Mouse (Mus musculus): ENCODE results near the gene Elovl6. TPM values are rescaled to one million over a fixed set of nuclear protein-coding genes. Genes with fewer than 3 reads are reported as not detected.

Elovl6 gene
- total RNA-seq, 2 experiments from 2014 or later = 33.7 to 34.7 TPM

GRCm38 (mm10) chr3:129536109-129536508, 4.0 kb downstream of the Elovl6 start:
- intact Hi-C loops (cut with DNase I) = loop anchor here (5.0 kb wide), 2 partner anchors 41 to 76 kb away; no protein-coding TSS in a partner anchor

GRCm38 (mm10) chr3:129537954-129538353, 5.8 kb downstream of the Elovl6 start:
- intact Hi-C loops (cut with DNase I) = loop anchor here (5.0 kb wide), 2 partner anchors 39 to 74 kb away; no protein-coding TSS in a partner anchor

More at GRCm38 (mm10) chr3:129536109-129536508, 4.0 kb downstream of the Elovl6 start:
- peak; percentile 93 to 99 for DNase-seq (ENCODE audit: low spot score in 2 of 2)

GRCm38 (mm10) chr3:129540882-129541281, 8.7 kb downstream of the Elovl6 start:
- DNase-seq (ENCODE audit: low spot score in 2 of 2) = no peak
- intact Hi-C loops (cut with DNase I) = no loop called here

More at GRCm38 (mm10) chr3:129537954-129538353, 5.8 kb downstream of the Elovl6 start:
- no peak for DNase-seq (ENCODE audit: low spot score in 2 of 2)

- intact Hi-C loops (cut with DNase I) = no loop called here
- no peak for DNase-seq (ENCODE audit: low spot score in 2 of 2)
These were observed 9.3 kb downstream of the Elovl6 start for GRCm38 (mm10) chr3:129541456-129541855.

- intact Hi-C loops (cut with DNase I) = no loop called here
- DNase-seq (ENCODE audit: low spot score in 2 of 2) = no peak
These were observed 11.2 kb downstream of the Elovl6 start for GRCm38 (mm10) chr3:129543376-129543775.

GRCm38 (mm10) chr3:129544217-129544616, 12.1 kb downstream of the Elovl6 start:
- intact Hi-C loops (cut with DNase I) = no loop called here
- no peak for DNase-seq (ENCODE audit: low spot score in 2 of 2)

- intact Hi-C loops (cut with DNase I) = no loop called here
- DNase-seq (ENCODE audit: low spot score in 2 of 2) = no peak
These were observed 13.1 kb downstream of the Elovl6 start for GRCm38 (mm10) chr3:129545228-129545627.

- intact Hi-C loops (cut with DNase I) = no loop called here
These were observed 13.6 kb downstream of the Elovl6 start for GRCm38 (mm10) chr3:129545801-129546200.

GRCm38 (mm10) chr3:129547837-129548435, 15.8 kb downstream of the Elovl6 start:
- intact Hi-C loops (cut with DNase I) = no loop called here

More at GRCm38 (mm10) chr3:129545801-129546200, 13.6 kb downstream of the Elovl6 start:
- DNase-seq (ENCODE audit: low spot score in 2 of 2) = no peak

GRCm38 (mm10) chr3:129548760-129549159, 16.6 kb downstream of the Elovl6 start:
- intact Hi-C loops (cut with DNase I) = no loop called here
- no peak for DNase-seq (ENCODE audit: low spot score in 2 of 2)

More at GRCm38 (mm10) chr3:129547837-129548435, 15.8 kb downstream of the Elovl6 start:
- DNase-seq (ENCODE audit: low spot score in 2 of 2) = peak in 1 of 2 experiments; percentile 22

GRCm38 (mm10) chr3:129549546-129549945, 17.4 kb downstream of the Elovl6 start:
- intact Hi-C loops (cut with DNase I) = no loop called here
- no peak for DNase-seq (ENCODE audit: low spot score in 2 of 2)

- intact Hi-C loops (cut with DNase I) = no loop called here
- DNase-seq (ENCODE audit: low spot score in 2 of 2) = no peak
These were observed 19.6 kb downstream of the Elovl6 start for GRCm38 (mm10) chr3:129551581-129552290.

GRCm38 (mm10) chr3:129552370-129552769, 20.2 kb downstream of the Elovl6 start:
- intact Hi-C loops (cut with DNase I) = no loop called here

GRCm38 (mm10) chr3:129553173-129553572, 21.0 kb downstream of the Elovl6 start:
- no peak for DNase-seq (ENCODE audit: low spot score in 2 of 2)
- intact Hi-C loops (cut with DNase I) = no loop called here

More at GRCm38 (mm10) chr3:129552370-129552769, 20.2 kb downstream of the Elovl6 start:
- no peak for DNase-seq (ENCODE audit: low spot score in 2 of 2)

GRCm38 (mm10) chr3:129553661-129554060, 21.5 kb downstream of the Elovl6 start:
- DNase-seq (ENCODE audit: low spot score in 2 of 2) = no peak
- intact Hi-C loops (cut with DNase I) = no loop called here

GRCm38 (mm10) chr3:129554436-129554835, 22.3 kb downstream of the Elovl6 start:
- DNase-seq (ENCODE audit: low spot score in 2 of 2) = no peak
- intact Hi-C loops (cut with DNase I) = no loop called here

- intact Hi-C loops (cut with DNase I) = no loop called here
- DNase-seq (ENCODE audit: low spot score in 2 of 2) = no peak
These were observed 24.9 kb downstream of the Elovl6 start for GRCm38 (mm10) chr3:129557048-129557447.

- no peak for DNase-seq (ENCODE audit: low spot score in 2 of 2)
- intact Hi-C loops (cut with DNase I) = no loop called here
These were observed 25.4 kb downstream of the Elovl6 start for GRCm38 (mm10) chr3:129557566-129557965.

GRCm38 (mm10) chr3:129558016-129558955, 26.1 kb downstream of the Elovl6 start:
- intact Hi-C loops (cut with DNase I) = no loop called here
- DNase-seq (ENCODE audit: low spot score in 2 of 2) = no peak

GRCm38 (mm10) chr3:129560068-129560467, 27.9 kb downstream of the Elovl6 start:
- intact Hi-C loops (cut with DNase I) = no loop called here
- DNase-seq (ENCODE audit: low spot score in 2 of 2) = no peak
